Mouse (Mus musculus) CD4-positive, CD25-positive, alpha-beta regulatory T cell, adult 4 months (primary cell): ENCODE measurements around the gene Pfkfb2. TPM values are rescaled to one million over a fixed set of nuclear protein-coding genes. Genes with fewer than 3 reads are reported as not detected.

Experiments used
- ATAC-seq: one replicate; pipeline ENCODE4 v1.8.0; 2017
- polyA plus RNA-seq, 2 experiments: library from polyadenylated mRNA; unstranded; fragments of 100-300 nt; shearing (Covaris generic); gene quantifications; one replicate each; pipeline ENCODE4 v1.2.1; 2017

Pfkfb2 gene
- 1 to 10 TPM; 2.2 to 5.2 TPM for polyA plus RNA-seq

GRCm38 (mm10) chr1:130729153-130729552 lies at the start of gene Pfkfb2:
Gene Pfkfb2, minus strand, starts transcription at chr1:130729253.
- no peak for ATAC-seq

DNA sequence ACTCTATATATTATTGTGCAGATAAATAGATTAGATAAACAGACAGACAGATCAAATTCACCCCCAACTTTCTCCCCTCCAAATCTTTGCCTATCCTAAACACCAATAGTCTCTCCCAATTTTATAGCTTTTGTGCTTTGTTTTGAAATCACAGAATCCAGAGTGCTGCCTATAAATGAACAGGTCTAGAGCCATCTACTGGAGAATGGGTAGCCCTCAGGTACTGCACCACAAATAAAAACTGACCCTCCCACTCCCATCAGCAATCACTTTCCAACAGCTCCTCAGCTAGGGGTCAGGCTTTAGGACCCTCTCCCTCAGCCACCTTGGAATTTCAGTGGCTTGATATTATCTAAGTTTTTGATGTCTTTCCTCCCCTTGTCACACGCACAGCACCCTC lies 47.6 kb upstream of the Pfkfb2 start:
- no peak for ATAC-seq

GRCm38 (mm10) chr1:130775691-130776331 lies 46.8 kb upstream of the Pfkfb2 start:
- no peak for ATAC-seq

- no peak for ATAC-seq
Observed at GRCm38 (mm10) chr1:130775234-130775633, 46.2 kb upstream of the Pfkfb2 start.

GRCm38 (mm10) chr1:130770981-130771494 lies 42.0 kb upstream of the Pfkfb2 start:
- no peak for ATAC-seq

- no peak for ATAC-seq
Observed at GRCm38 (mm10) chr1:130770487-130770886, 41.4 kb upstream of the Pfkfb2 start.

DNA sequence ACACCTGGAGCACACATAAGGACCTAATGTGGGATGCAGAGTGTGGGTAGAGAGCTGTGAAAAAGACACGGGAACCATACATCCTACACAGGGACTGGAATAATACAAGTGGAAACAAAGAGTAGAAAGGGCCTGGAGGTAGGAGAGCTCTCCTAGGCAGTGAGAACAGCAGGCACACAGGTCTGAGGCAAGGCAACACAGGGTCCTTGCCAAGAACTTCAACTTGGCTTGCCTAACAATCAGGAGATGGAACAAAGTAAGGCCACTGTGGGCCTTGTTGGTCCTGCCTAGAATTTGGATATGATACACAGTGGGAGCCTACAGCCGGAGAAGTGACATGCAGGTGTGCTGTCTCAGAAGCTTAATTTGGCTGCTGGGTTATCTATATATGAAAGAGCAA lies 40.9 kb upstream of the Pfkfb2 start:
- no peak for ATAC-seq

- ATAC-seq: no peak
Observed at GRCm38 (mm10) chr1:130767066-130767465, 38.0 kb upstream of the Pfkfb2 start.

DNA sequence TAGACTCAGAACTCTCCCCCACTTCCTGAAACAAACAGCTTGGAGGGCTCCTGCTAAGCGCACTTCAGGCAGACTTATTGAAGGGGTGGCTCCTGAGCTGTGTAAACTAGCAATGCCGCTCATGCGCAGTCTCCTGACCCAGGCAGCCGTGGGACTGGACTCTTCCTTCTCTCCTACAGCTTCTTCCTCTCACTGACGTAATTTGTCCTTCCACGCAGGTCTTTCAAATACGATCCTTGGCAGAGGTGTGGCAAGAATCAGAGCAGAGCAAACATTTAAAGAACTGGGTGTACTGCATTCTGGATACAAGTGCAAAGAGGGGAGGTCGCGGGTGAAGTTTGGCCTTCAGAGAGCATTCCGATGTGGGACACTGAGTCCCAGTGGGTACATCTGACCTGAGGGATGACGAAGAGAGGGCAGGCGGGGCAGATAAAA lies 35.0 kb upstream of the Pfkfb2 start:
- no peak for ATAC-seq

GRCm38 (mm10) chr1:130762045-130762760 lies 33.1 kb upstream of the Pfkfb2 start:
- ATAC-seq: no peak

DNA sequence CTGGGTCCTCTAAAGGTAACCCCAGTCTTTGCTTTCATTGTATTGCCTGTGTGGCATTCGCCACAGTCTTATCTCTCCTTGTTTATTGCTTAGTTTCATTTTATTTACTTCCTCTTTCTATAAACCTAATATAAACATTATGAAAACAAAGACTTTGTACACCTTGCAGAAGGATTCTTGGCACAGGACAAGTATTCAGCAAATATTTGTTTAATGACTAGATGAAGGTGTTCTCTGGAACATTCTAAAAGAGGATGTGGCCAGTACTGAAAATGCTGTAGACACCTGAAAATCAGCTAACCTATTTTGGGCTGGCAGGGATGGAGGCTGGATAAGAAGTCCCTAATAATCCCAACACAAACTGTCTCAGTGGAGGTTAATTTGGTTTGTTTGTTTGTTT lies 32.5 kb upstream of the Pfkfb2 start:
- ATAC-seq: no peak

- ATAC-seq: no peak
Observed at GRCm38 (mm10) chr1:130759689-130760088, 30.6 kb upstream of the Pfkfb2 start.

DNA sequence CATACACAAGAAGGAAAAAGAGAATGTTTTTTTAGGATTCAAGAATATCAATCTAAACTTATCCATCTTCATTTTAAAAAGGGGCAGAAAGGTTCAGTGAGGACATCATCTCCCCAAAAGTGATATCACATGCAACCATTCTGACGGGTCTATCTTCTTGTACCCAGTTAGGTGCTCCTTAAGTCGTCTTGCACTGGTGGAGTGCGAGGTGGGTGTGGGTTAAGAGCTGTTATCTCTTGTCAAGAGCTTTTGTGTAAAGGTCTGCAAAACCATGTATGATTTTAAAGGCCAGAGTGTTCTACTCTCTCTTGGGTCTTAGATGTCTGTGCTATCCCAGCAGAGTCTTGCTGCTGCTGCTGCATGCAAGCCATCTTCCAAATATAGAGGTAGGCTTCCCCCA lies 17.8 kb upstream of the Pfkfb2 start:
- ATAC-seq: no peak

- ATAC-seq: no peak
Observed at GRCm38 (mm10) chr1:130745591-130745990, 16.5 kb upstream of the Pfkfb2 start.

DNA sequence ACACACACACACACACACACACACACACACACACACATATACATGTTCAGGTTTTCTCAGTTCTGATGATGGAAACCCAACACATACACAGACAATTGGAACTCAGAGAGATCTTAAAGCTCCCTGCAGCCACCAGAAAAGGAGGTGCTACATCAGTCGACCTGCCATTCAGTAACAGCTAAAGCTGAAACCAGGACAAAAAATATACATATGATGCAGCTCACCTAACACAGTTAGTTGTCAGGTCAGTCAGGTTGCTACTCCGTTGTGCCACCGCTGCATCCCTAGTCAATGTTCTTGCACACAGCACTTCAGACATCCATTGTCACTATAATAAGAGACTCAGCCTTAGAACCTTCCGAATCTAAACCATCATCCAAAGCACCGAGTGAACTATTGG lies 15.9 kb upstream of the Pfkfb2 start:
- no peak for ATAC-seq

- no peak for ATAC-seq
Observed at GRCm38 (mm10) chr1:130744217-130744616, 15.2 kb upstream of the Pfkfb2 start.

DNA sequence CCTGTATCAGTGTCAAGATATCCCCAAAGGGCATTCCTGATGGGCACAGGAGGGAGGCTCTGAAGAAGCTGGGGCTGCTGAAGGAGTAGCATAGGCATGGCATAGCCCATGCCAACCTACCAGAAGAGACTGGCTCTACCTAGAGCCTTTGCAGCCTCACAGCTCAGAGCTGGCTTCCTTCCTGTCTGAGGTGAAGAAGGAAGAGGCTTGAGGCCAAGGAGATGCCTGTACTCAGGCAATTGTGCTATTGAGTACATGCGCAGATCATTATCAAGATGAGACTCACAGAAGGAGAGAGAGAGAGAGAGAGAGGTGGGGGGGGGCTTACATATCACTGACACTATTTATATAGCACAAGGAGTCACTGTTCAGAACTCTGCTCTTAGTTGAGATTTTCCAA lies 14.7 kb upstream of the Pfkfb2 start:
- peak; percentile 57 for ATAC-seq

DNA sequence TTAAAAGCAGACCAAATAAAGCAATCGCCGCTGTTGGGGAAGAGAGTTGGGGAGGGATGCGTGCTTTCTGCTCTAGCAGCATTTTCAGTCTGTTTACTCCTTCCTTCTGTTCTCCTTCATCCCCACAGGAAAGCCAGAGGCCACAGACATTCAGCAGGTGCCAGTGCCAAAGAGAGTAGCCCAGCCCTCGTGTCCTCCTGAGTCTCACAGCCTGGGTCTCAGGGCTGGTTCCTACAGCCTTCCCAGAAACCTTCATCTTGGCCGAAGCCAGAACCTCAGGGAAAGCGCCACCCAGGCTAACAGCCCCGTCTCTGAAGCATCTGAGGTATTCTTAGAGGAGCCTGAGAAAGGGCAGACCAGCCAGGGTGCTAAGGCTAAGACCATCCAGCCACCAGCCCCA lies 13.1 kb upstream of the Pfkfb2 start:
- ATAC-seq: no peak

GRCm38 (mm10) chr1:130740781-130741720 lies 12.0 kb upstream of the Pfkfb2 start:
- ATAC-seq: no peak

DNA sequence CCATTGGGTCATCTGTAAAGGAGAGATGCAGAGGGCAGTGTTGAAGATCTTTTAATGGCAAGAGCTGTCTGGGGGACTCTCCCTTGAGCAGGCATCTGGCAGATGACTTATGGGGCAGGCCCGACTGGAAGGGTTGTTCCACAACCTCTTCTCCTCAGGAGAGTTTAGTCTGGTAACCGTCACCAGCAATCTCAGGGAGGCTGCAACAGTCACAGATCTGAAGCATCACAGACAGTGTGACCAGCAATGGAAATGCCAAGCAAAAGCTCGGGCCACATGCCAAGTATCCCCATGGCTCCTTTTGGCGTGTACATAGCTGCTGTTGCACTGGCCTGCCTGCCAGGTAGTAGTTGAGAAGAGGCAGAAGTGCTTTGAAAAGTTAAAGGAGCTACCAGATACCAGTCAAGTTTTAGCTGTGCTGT lies 11.2 kb upstream of the Pfkfb2 start:
- no peak for ATAC-seq

DNA sequence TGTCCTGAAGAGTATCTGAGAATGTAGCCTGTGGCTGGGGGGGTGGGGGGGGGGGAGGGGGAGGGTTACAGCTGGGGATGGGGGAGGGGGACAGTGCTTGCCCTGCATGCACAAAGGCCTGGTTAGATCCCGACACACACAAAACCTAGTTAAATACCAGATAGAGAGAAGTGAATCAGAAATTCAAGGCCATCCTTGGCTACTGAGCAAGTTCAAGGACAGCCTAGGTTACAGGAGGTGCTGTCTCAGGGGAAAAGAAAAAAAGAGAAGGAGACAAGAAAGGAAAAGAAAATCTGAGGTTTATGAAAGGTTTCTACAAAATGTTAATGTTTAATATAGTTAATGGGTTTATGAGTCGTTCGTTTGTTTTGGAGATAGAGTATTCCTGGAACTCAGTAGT lies 10.6 kb upstream of the Pfkfb2 start:
- ATAC-seq: no peak

DNA sequence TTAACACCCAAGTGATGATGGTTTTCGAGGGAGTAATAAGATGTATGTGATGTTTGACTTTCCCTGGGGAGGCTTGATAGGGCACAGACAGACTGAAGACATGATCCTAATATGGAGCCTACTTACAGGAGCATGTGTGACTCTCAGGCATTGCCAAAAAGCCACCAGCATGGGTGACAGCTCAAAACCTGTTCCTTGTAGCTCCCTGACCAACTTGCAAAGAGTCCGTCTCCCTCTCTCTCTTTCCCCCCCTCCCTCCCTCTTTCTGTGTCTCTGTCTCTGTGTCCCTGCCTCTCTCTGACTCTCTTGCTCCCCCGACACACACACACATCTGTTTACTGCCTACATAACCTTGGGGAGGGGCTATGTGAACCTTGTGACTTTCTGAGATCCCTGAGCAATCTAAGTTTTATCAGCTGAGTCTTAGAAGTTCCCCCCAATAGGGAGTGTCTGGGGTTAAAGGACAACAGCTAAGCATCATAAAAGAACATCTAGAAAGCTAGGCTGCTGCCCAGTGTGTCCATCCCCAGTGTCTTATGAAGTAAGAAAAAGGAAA lies 9.6 kb upstream of the Pfkfb2 start:
- ATAC-seq: no peak

DNA sequence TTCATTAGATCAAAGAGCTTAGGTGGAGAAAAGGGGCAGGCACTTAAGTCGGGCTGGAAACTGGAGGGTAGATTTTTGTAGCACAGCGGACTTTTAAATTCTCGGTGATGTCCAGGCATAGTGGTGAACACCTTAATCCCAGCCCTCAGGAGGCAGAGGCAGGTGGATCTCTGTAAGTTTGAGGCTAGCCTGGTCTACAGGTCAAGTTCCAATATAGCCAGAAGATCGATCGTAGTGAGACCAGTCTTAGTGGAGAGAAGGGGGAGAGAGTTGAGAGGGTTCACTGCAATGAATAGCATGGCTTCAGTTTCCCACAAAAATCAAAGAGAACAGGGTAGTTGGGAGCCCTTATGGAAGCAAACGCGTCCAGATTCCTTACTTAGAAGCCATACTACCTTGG lies 8.9 kb upstream of the Pfkfb2 start:
- ATAC-seq: no peak
